Mouse (Mus musculus): ENCODE data around the gene Nphp3. TPM values are rescaled to one million over a fixed set of nuclear protein-coding genes. Genes with fewer than 3 reads are reported as not detected.

Gene Nphp3
- total and polyA plus RNA-seq, 2 experiments from 2014 or later = 1.9 to 7.4 TPM

DNA sequence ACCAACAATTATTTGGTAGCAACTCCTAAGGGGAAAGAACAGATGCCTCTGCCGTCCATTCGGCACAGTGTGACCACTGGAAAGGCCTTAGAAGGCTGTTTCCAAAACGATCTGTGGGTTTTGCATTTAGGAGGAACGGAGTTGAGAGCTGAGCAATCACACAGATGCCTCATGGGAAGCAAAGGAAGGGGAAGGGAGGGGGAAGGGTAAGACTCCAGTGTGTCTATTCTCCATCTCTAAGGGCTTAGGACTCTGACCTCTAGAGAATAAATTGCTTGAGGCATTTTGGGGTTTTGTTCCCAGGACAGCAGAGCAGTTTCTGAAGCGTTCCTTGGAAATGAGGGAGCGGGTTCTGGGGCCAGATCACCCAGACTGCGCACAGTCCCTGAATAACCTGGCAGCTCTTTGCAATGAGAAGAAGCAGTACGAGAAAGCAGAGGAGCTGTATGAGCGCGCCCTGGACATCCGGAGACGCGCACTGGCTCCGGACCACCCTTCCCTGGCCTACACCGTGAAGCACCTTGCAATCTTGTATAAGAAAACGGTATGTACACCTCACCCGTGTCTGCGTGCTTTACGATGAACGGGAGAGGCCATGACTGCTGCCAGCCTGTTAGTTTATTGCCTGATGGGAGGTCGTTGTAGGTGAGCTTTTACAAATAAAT is 36.8 kb downstream of the Nphp3 start:
- DNase-seq (no peak), ATAC-seq (no peak)
- Histone ChIP-seq H3K36me3 (ENCODE audit: insufficient read depth) (peaks cover 12% of the 10 kb centered on the region), H3K27me3 (ENCODE audit: insufficient read depth, low read length) (no peaks in the 10 kb centered on the region), H3K4me3 (ENCODE audit: low read depth, low read length) (no peak overlapping the region), H3K9ac (no peak overlapping the region), H3K27ac (ENCODE audit: low read depth, low read length) (no peak overlapping the region), H3K9me3 (ENCODE audit: low read length) (no peaks in the 10 kb centered on the region), H3K4me1 (ENCODE audit: insufficient read depth) (no peaks in the 10 kb centered on the region), H3K4me2 (ENCODE audit: low read depth) (no peak overlapping the region)
- no peak for TF ChIP-seq CTCF (IDR thresholded peaks at IDR 0.05; ENCODE audit: low read depth)
- 94% methylated on average over 21 of the region's 21 CpGs for WGBS

DNA sequence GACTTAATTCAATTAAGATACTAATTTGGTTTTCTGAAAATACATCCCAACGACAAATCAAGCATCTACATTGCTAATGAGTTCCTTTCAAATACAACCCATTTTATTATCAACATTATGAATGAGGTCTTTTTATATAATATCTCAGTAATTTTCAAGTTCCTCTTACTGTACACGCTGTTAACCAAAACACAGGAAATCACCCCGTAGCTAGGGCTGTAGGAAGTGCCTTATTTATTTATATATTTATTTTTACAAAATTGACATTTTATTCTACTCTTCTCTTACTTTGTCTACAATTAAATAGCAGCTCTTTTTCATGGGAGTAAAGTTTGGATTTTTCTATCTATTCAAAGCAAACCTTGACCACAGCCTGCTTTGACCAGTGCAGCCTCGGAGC is 37.4 kb downstream of the Nphp3 start:
- WGBS = 90% methylated on average over 4 of the region's 4 CpGs
- DNase-seq = no peak
- no peak overlapping the region for H3K4me3 ChIP-seq (ENCODE audit: low read depth, low read length)
- no peak overlapping the region for H3K9ac ChIP-seq
- H3K27ac ChIP-seq (ENCODE audit: low read depth, low read length) = no peak overlapping the region
- H3K27me3 ChIP-seq (ENCODE audit: insufficient read depth, low read length) = no peaks in the 10 kb centered on the region
- H3K4me2 ChIP-seq (ENCODE audit: low read depth) = no peak overlapping the region
- no peak for TF ChIP-seq CTCF (IDR thresholded peaks at IDR 0.05; ENCODE audit: low read depth)
- H3K4me1 ChIP-seq (ENCODE audit: insufficient read depth) = no peaks in the 10 kb centered on the region
- peaks cover 13% of the 10 kb centered on the region for H3K36me3 ChIP-seq (ENCODE audit: insufficient read depth)
- H3K9me3 ChIP-seq (ENCODE audit: low read length) = no peaks in the 10 kb centered on the region
- ATAC-seq = no peak

DNA sequence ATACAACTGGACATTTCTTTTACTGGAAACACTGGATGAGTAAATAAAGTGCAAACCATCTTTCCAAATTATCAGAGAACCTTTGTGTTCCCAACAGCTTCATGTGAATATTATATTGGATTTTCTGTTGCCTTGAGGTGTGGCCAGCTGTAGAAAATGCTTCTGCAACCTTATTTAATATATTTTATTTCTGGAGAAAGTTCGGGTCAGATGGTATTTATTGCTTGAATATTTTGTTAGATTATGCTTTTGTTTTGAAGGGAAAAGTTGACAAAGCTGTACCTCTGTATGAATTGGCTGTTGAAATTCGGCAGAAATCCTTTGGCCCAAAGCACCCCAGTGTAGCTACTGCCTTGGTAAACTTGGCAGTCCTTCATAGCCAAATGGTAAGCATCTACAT is 38.0 kb downstream of the Nphp3 start, which contains the start of gene Gm28305:
Gm28305 (plus strand) TSS at position 301 of the 400 bp plus-strand sequence.
- 69% methylated on average over 2 of the region's 2 CpGs for WGBS
- ATAC-seq (no peak), DNase-seq (no peak)
- H3K27me3 ChIP-seq (ENCODE audit: insufficient read depth, low read length) = no peaks in the 10 kb centered on the region
- no peak within 1 kb of the TSS for H3K4me2 ChIP-seq (ENCODE audit: low read depth)
- no peak within 1 kb of the TSS for H3K4me3 ChIP-seq (ENCODE audit: low read depth, low read length)
- no peaks in the 10 kb centered on the region for H3K4me1 ChIP-seq (ENCODE audit: insufficient read depth)
- H3K36me3 ChIP-seq (ENCODE audit: insufficient read depth) = peaks cover 16% of the 10 kb centered on the region
- TF ChIP-seq CTCF (IDR thresholded peaks at IDR 0.05; ENCODE audit: low read depth) = no peak
- H3K27ac ChIP-seq (ENCODE audit: low read depth, low read length) = no peak within 1 kb of the TSS
- no peak within 1 kb of the TSS for H3K9ac ChIP-seq
- H3K9me3 ChIP-seq (ENCODE audit: low read length) = no peaks in the 10 kb centered on the region

DNA sequence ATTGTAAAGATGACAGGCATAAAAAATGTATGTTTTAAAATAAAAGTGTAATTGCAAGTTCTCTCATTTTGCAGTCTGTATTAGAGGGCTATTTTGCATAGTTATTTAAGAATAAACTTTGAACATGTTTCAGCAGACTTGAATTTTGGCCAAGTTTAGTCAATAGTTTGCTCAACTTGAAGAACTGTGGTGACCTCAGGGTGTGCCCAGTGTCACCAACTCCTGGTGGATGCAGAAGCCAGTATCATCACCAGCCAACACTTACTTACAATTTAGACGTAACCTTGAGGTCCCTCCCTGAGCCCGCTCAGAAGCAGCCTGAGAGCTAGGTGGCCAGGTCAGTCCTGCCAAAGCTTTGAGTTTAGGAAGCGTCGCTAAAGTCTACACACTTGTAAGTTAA is 41.3 kb downstream of the Nphp3 start:
- Histone ChIP-seq H3K36me3 (ENCODE audit: insufficient read depth) (peaks cover 33% of the 10 kb centered on the region), H3K4me1 (ENCODE audit: insufficient read depth) (no peaks in the 10 kb centered on the region), H3K4me2 (ENCODE audit: low read depth) (no peak overlapping the region), H3K27me3 (ENCODE audit: insufficient read depth, low read length) (no peaks in the 10 kb centered on the region), H3K9me3 (ENCODE audit: low read length) (no peaks in the 10 kb centered on the region), H3K4me3 (ENCODE audit: low read depth, low read length) (no peak overlapping the region), H3K9ac (no peak overlapping the region), H3K27ac (ENCODE audit: low read depth, low read length) (no peak overlapping the region)
- whole genome bisulfite sequencing = 88% methylated on average over 4 of the region's 4 CpGs
- DNase-seq (no peak), ATAC-seq (no peak)
- TF ChIP-seq CTCF (IDR thresholded peaks at IDR 0.05; ENCODE audit: low read depth) = no peak

DNA sequence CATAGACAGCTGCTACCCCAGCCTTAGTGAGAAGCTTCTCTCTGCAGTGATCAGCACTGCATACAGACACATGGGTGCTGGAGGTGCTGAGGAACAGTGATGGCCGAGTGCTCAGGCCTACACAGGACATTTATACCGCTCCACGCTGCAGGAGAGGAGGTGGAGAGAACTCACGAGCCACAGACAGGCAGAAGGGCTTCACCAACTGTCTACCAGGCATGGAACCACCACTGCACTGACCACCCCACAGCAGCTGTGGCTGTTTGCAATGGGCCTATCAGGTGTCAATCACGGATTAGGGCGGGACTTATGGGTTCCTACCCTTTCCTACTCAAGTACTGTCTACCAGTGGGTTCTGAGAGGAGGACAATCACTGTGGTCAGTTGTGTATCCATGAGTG is 48.7 kb downstream of the Nphp3 start:
- no peak for ATAC-seq

DNA sequence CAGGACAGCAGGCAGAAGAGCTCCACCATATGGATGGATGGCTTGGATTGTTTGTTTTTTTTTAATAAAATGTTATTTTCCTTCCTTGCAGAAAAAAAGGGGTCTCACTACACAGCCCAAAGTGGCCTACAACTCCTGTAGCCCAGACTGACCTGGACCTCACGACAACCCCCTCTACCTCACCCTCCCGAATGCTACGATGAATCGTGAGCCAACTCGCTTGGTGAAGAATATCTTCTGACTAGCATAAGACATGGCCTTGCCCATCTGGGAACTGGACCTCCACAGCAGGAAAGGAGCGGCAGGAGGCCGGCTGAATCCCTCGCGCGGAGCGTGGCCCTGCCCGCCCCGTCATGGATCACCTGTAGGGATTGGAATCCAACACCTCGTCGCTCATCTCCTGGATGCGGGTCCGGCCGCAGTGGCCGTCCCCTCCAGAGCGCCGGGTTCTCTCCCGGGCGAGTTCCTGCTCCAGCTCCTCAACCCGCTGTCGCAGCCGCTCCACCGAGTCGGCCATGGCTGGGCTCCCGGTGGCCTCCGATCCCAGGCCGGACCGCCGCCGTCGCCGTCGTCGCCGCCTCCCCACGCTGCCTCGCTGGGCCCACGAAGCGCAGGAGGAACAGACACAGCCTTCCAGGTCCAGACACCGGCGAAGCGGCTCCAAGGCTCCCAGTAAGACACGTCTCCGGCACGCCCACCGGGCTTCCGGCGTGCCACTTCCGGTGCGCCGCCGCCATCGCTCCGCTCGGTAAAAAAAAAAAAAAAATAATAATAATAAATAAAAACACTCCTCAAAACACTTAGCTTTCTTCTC is 60.3 kb downstream of the Nphp3 start, which contains the start of gene Uba5:
Uba5 (minus strand) TSS at position 705 of the 814 bp plus-strand sequence.
- no peaks in the 10 kb centered on the region for H3K27me3 ChIP-seq (ENCODE audit: insufficient read depth, low read length)
- peaks cover 11% of the 10 kb centered on the region for H3K36me3 ChIP-seq (ENCODE audit: insufficient read depth)
- peak within 1 kb of the TSS; percentile 77 for H3K27ac ChIP-seq (ENCODE audit: low read depth, low read length)
- H3K4me3 ChIP-seq (ENCODE audit: low read depth, low read length) = peak within 1 kb of the TSS; percentile 99
- H3K9ac ChIP-seq = peak within 1 kb of the TSS; percentile 83
- no peaks in the 10 kb centered on the region for H3K9me3 ChIP-seq (ENCODE audit: low read length)
- peak within 1 kb of the TSS; percentile 88 for H3K4me2 ChIP-seq (ENCODE audit: low read depth)
- ATAC-seq (peak; percentile 76), DNase-seq (no peak)
- 1% methylated on average over 59 of the region's 59 CpGs for WGBS
- TF ChIP-seq CTCF (IDR thresholded peaks at IDR 0.05; ENCODE audit: low read depth) = no peak
- H3K4me1 ChIP-seq (ENCODE audit: insufficient read depth) = peaks cover 13% of the 10 kb centered on the region

More for the DNA sequence above, 48.7 kb downstream of the Nphp3 start:
- H3K9me3 ChIP-seq (ENCODE audit: low read length) = no peaks in the 10 kb centered on the region
- no peak for TF ChIP-seq CTCF (IDR thresholded peaks at IDR 0.05; ENCODE audit: low read depth)
- H3K27me3 ChIP-seq (ENCODE audit: insufficient read depth, low read length) = no peaks in the 10 kb centered on the region
- no peak overlapping the region for H3K27ac ChIP-seq (ENCODE audit: low read depth, low read length)
- DNase-seq = no peak
- WGBS = 90% methylated on average over 6 of the region's 6 CpGs
- H3K4me3 ChIP-seq (ENCODE audit: low read depth, low read length) = no peak overlapping the region
- no peaks in the 10 kb centered on the region for H3K4me1 ChIP-seq (ENCODE audit: insufficient read depth)
- no peak overlapping the region for H3K4me2 ChIP-seq (ENCODE audit: low read depth)
- H3K9ac ChIP-seq = no peak overlapping the region
- H3K36me3 ChIP-seq (ENCODE audit: insufficient read depth) = peaks cover 83% of the 10 kb centered on the region

All from forebrain, postnatal 0 days (tissue).